Mouse (Mus musculus) ES-E14 (cell line): Measurements from ENCODE around the gene Apbb2. TPM values are rescaled to one million over a fixed set of nuclear protein-coding genes. Genes with fewer than 3 reads are reported as not detected.

ENCODE experiments used
- DNase-seq: peaks from one replicate; pipeline ENCODE4 v3.0.0-alpha.2; 2013; ENCODE audit warnings: low read depth, low spot score
- H3K27ac ChIP-seq: 2 replicates; pipeline ENCODE4 v1.5.1; 2012; ENCODE audit warnings: low read depth, mild to moderate bottlenecking, low read length, moderate library complexity, mixed read lengths; ENCODE audit not compliant: poor library complexity, insufficient read depth, severe bottlenecking
- H3K36me3 ChIP-seq: 2 replicates; pipeline ENCODE4 v1.6.1; 2012; ENCODE audit warnings: mild to moderate bottlenecking, low read length, moderate library complexity, mixed read lengths; ENCODE audit not compliant: control insufficient read depth, poor library complexity, insufficient read depth, severe bottlenecking
- H3K4me1 ChIP-seq, 2 experiments: fragments of 150-350 bp in 1 of 2; sonication (generic) in 1 of 2; 2 replicates each; pipeline ENCODE4 v1.6.1; 2012; ENCODE audit warnings: low read length in 2 of 2, mild to moderate bottlenecking in 1 of 2, mixed read lengths in 1 of 2; ENCODE audit not compliant: control insufficient read depth in 2 of 2, insufficient read depth in 2 of 2, poor library complexity in 1 of 2
- H3K4me3 ChIP-seq, 2 experiments: fragments of 150-350 bp in 1 of 2; sonication (generic) in 1 of 2; 2 replicates each; pipeline ENCODE4 v1.5.1; 2012; ENCODE audit warnings: low read length in 2 of 2, low read depth in 1 of 2, mild to moderate bottlenecking in 1 of 2, mixed read lengths in 1 of 2; ENCODE audit not compliant: insufficient read depth in 1 of 2, poor library complexity in 1 of 2, severe bottlenecking in 1 of 2
- H3K9ac ChIP-seq: 2 replicates; pipeline ENCODE4 v1.6.1; 2012; ENCODE audit warnings: low read depth, mild to moderate bottlenecking, low read length, mixed read lengths; ENCODE audit not compliant: poor library complexity, insufficient read depth, severe bottlenecking
- H3K9me3 ChIP-seq: fragments of 150-350 bp; sonication (generic); 2 replicates; pipeline ENCODE4 v1.6.1; 2012; ENCODE audit warnings: low read depth, mild to moderate bottlenecking, low read length; ENCODE audit not compliant: control insufficient read depth, insufficient read depth
- CHD2 ChIP-seq: IDR thresholded peaks from 2 replicates; pipeline ENCODE4 v1.6.1; 2014; ENCODE audit warnings: mild to moderate bottlenecking, low read depth, low read length, inconsistent platforms
- HCFC1 ChIP-seq: IDR thresholded peaks from 2 replicates; pipeline ENCODE4 v1.6.1; 2012; ENCODE audit warnings: low read length, inconsistent platforms, borderline replicate concordance; ENCODE audit not compliant: insufficient read depth
- MAFK ChIP-seq: IDR thresholded peaks from 2 replicates; pipeline ENCODE4 v1.6.1; 2014; ENCODE audit warnings: mild to moderate bottlenecking, low read depth, low read length, inconsistent platforms; ENCODE audit not compliant: insufficient read depth
- ZC3H11A ChIP-seq: IDR thresholded peaks from 2 replicates; pipeline ENCODE4 v1.6.1; 2012; ENCODE audit warnings: low read depth, mild to moderate bottlenecking, inconsistent platforms, low read length, borderline replicate concordance
- ZNF384 ChIP-seq: IDR thresholded peaks from 2 replicates; pipeline ENCODE4 v1.6.1; 2012; ENCODE audit warnings: low read depth, low read length, inconsistent platforms
- in situ Hi-C, 2 experiments: fragments of 600-800 bp; cut with MboI; formaldehyde crosslinking; loops; one replicate each; pipeline ENCODE4 v1.15.1; 2025; ENCODE audit warnings: low sequenced_read_pairs in 2 of 2, inconsistent platforms in 1 of 2; ENCODE audit not compliant: unreplicated experiment in 2 of 2
- total RNA-seq: library from RNA; depleted of rRNA; stranded (reverse); fragments of 300-350 nt; gene quantifications from 2 replicates; pipeline ENCODE4 v1.2.3, GENCODE M21; 2012

The Apbb2 gene
- total RNA-seq, 1 experiment = 15.3 TPM

- TF ChIP-seq CHD2 (no peak), ZNF384 (no peak), HCFC1 (no peak)
- no peak for DNase-seq
- Histone ChIP-seq H3K36me3 (no peaks in the 10 kb centered on the region), H3K9me3 (no peaks in the 10 kb centered on the region), H3K4me3 (no peak overlapping the region), H3K9ac (no peak overlapping the region), H3K27ac (no peak overlapping the region), H3K4me1 (no peaks in the 10 kb centered on the region)
- in situ Hi-C loops = no loop called here
Observed at GRCm38 (mm10) chr5:66635459-66636079, 17.0 kb upstream of the Apbb2 start.

- TF ChIP-seq HCFC1 (no peak), MAFK (no peak), ZC3H11A (no peak)
- H3K4me3 ChIP-seq = no peak overlapping the region
- in situ Hi-C loops = no loop called here
Observed at GRCm38 (mm10) chr5:66627805-66628204, 9.2 kb upstream of the Apbb2 start.

DNA sequence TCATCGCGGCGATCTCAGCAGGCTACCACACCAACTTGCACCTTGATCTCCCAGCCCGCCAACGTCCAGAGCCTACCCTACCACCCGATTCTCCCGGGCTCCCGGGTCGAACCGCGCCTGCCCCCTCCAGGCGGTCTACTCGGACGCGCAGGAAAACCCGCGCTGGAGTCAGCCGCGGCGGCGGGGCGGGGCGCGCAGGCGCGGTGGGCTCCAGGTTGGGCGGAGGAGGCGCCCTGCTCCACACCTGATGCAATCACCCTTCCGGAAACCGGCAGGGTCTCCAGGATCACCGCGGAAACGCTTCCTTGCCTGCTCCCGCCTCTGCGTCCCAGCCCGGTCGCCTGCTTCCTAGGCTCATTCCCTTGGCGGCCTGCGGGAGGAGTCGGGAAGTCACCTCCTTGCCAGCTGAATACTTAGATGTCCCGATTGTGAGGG lies 1.6 kb upstream of the Apbb2 start:
- H3K4me1 ChIP-seq = no peaks in the 10 kb centered on the region; a peak in 1 of 4 replicates
- no peaks in the 10 kb centered on the region for H3K36me3 ChIP-seq
- peak; percentile 72 for DNase-seq
- peak overlapping the region; percentile 75 for H3K9ac ChIP-seq
- H3K4me3 ChIP-seq = peak overlapping the region; percentile 67 to 68
- in situ Hi-C loops = no loop called here
- TF ChIP-seq HCFC1 (no peak), CHD2 (no peak), ZNF384 (no peak), ZC3H11A (no peak), MAFK (no peak)
- H3K27ac ChIP-seq = peak overlapping the region; percentile 14; the same call in 1 of the 2 replicates
- peaks cover 4% of the 10 kb centered on the region; the same call in 1 of the 2 replicates for H3K9me3 ChIP-seq

More at GRCm38 (mm10) chr5:66627805-66628204, 9.2 kb upstream of the Apbb2 start:
- no peak for DNase-seq
- H3K4me1 ChIP-seq = no peaks in the 10 kb centered on the region
- no peak overlapping the region for H3K27ac ChIP-seq
- no peak overlapping the region for H3K9ac ChIP-seq
- H3K9me3 ChIP-seq = peaks cover 4% of the 10 kb centered on the region; the same call in 1 of the 2 replicates
- H3K36me3 ChIP-seq = no peaks in the 10 kb centered on the region

- H3K9ac ChIP-seq = peak overlapping the region; percentile 75
- in situ Hi-C loops = no loop called here
- H3K36me3 ChIP-seq = no peaks in the 10 kb centered on the region
- no peak for DNase-seq
- H3K9me3 ChIP-seq = peaks cover 4% of the 10 kb centered on the region; the same call in 1 of the 2 replicates
- no peak for TF ChIP-seq ZC3H11A
- TF ChIP-seq CHD2 = no peak
- TF ChIP-seq HCFC1 = no peak
- TF ChIP-seq ZNF384 = no peak
- TF ChIP-seq MAFK = no peak
- no peaks in the 10 kb centered on the region; a peak in 1 of 4 replicates for H3K4me1 ChIP-seq
- peak overlapping the region; percentile 67 to 68 for H3K4me3 ChIP-seq
- no peak overlapping the region; the same call in 1 of the 2 replicates for H3K27ac ChIP-seq
Observed at GRCm38 (mm10) chr5:66619675-66620074, 1.1 kb upstream of the Apbb2 start.

GRCm38 (mm10) chr5:66619195-66619594 lies 611 bp upstream of the Apbb2 start:
- Histone ChIP-seq H3K36me3 (no peaks in the 10 kb centered on the region), H3K4me3 (peak overlapping the region in 1 of 2 experiments; percentile 10; a peak in 1 of 4 replicates), H3K4me1 (no peaks in the 10 kb centered on the region; a peak in 1 of 4 replicates), H3K9ac (no peak overlapping the region), H3K27ac (no peak overlapping the region), H3K9me3 (peaks cover 2% of the 10 kb centered on the region; the same call in 1 of the 2 replicates)
- TF ChIP-seq ZNF384 (no peak), ZC3H11A (no peak), CHD2 (no peak), HCFC1 (no peak), MAFK (no peak)
- in situ Hi-C loops = no loop called here
- no peak for DNase-seq
